Mouse (Mus musculus) myocyte (in vitro differentiated cells): ENCODE measurements around the gene Fbxw27. TPM values are rescaled to one million over a fixed set of nuclear protein-coding genes. Genes with fewer than 3 reads are reported as not detected.

Experiments
- polyA plus RNA-seq: library from polyadenylated mRNA; unstranded; fragments of >200 nt; fragmentation: generic; extraction: Trizol; gene quantifications from one replicate; pipeline ENCODE4 v1.2.1, GENCODE M21; 2012; ENCODE audit warnings: missing spikeins

The Fbxw27 gene
- polyA plus RNA-seq, 1 experiment: not detected

Other genes with a start within 250 kb of the Fbxw27 start
- not detected for gene Fbxw15, start 222.4 kb downstream of the Fbxw27 start, polyA plus RNA-seq
- not detected for gene Fbxw24, start 164.6 kb downstream of the Fbxw27 start, polyA plus RNA-seq
- not detected for gene Fbxw25, start 126.0 kb downstream of the Fbxw27 start, polyA plus RNA-seq
- not detected for gene Fbxw18, start 88.0 kb downstream of the Fbxw27 start, polyA plus RNA-seq
- not detected for gene Fbxw26, start 44.6 kb downstream of the Fbxw27 start, polyA plus RNA-seq
- gene Spink8, start 21.6 kb upstream of the Fbxw27 start, polyA plus RNA-seq: not detected
- 32.2 TPM for gene Nme6, start 42.1 kb upstream of the Fbxw27 start, polyA plus RNA-seq
- not detected for gene Camp, start 58.9 kb upstream of the Fbxw27 start, polyA plus RNA-seq
- gene Cdc25a, start 84.9 kb upstream of the Fbxw27 start, polyA plus RNA-seq: 6.1 TPM
- 246 TPM for gene Map4, start 140.8 kb upstream of the Fbxw27 start, polyA plus RNA-seq